9 mouse cellular contexts compared by ENCODE assay signal in the genomic region with DNA sequence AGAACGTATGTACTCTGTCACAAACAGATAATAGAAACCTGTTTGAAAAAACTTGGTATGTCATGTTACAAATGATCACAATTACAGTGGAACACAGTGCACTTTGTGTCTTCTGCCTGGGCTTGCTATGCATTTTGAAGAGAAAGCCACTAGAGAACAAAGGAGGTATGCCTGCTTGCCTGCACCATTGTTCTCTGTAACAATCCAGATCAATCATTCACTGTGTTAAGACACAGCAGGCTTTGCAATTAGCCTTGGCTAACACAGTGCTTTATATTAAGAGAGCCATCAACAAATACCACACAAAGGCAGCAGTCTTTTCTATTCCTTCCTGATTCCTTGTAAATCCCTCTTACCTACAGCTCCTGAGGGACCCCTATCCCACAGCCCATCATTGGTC.
A peak's percentile ranks its signal among the peaks of the same experiment; 100 is the strongest.
DNase-seq lines count a peak whose midpoint lies in the region; ATAC-seq and TF ChIP-seq lines count a peak whose summit lies in the region.
"Had no signal": no experiment of that assay in that cellular context is flagged by ENCODE, and none has a peak within 500 bp of the region (broad histone marks: within the 10 kb centered on the region; RNA-seq: fewer than 3 reads in every experiment).

No protein-coding gene starts in this region.

- H3K4me2 ChIP-seq in lung, embryonic 16.5 days (ENCODE audit: low read depth, low read length) = no peak overlapping the region
- no peak overlapping the region for H3K4me2 ChIP-seq in hindbrain, embryonic 15.5 days

- H3K27me3 ChIP-seq in lung, embryonic 16.5 days (ENCODE audit: control insufficient read depth, insufficient read depth, low read depth, low read length) = no peaks in the 10 kb centered on the region
- no peaks in the 10 kb centered on the region for H3K27me3 ChIP-seq in hindbrain, embryonic 15.5 days

- TF ChIP-seq CTCF in lung, adult 2 months (IDR thresholded peaks at IDR 0.05; ENCODE audit: insufficient read depth, low read length) = no peak

- no peak for TF ChIP-seq POLR2A in lung, adult 2 months (IDR thresholded peaks at IDR 0.05; ENCODE audit: borderline replicate concordance, extremely low read depth, low read depth, low read length)

- H3K27ac ChIP-seq in lung, embryonic 16.5 days (ENCODE audit: low read length) = no peak overlapping the region
- no peak overlapping the region for H3K27ac ChIP-seq in hindbrain, embryonic 15.5 days (replicated peaks)

- H3K4me1 ChIP-seq in lung, embryonic 16.5 days (replicated peaks; ENCODE audit: control insufficient read depth, insufficient read depth, low read length) = no peaks in the 10 kb centered on the region
- H3K4me1 ChIP-seq in lung, adult 2 months (ENCODE audit: control insufficient read depth, insufficient read depth, low read length) = no peaks in the 10 kb centered on the region
- 0 out of 2 replicates have a peak, but pooled peaks cover 6% of the 10 kb centered on the region for H3K4me1 ChIP-seq in hindbrain, embryonic 15.5 days (replicated peaks)

- ATAC-seq in lung, embryonic 16.5 days (ENCODE audit: low read depth) = peak; percentile 47; the same call in 1 of the 2 replicates
- ATAC-seq in hindbrain, embryonic 15.5 days (ENCODE audit: low FRiP score, low read depth) = peak; percentile 81
- ATAC-seq in megakaryocyte progenitor cell, adult 5-6 weeks (replicated peaks; ENCODE audit: poor library complexity) = no peak

- H3K9ac ChIP-seq in lung, embryonic 16.5 days (ENCODE audit: low read length) = no peak overlapping the region
- no peak overlapping the region for H3K9ac ChIP-seq in hindbrain, embryonic 15.5 days

- H3K36me3 ChIP-seq in lung, embryonic 16.5 days (ENCODE audit: control insufficient read depth, insufficient read depth, low read length) = no peaks in the 10 kb centered on the region
- no peaks in the 10 kb centered on the region for H3K36me3 ChIP-seq in hindbrain, embryonic 15.5 days

- no peak overlapping the region for H3K4me3 ChIP-seq in lung, embryonic 16.5 days (ENCODE audit: low read length)
- no peak overlapping the region for H3K4me3 ChIP-seq in lung, adult 2 months (replicated peaks; ENCODE audit: extremely low read depth, low read depth, low read length)
- H3K4me3 ChIP-seq in hindbrain, embryonic 15.5 days = no peak overlapping the region

- WGBS in lung, embryonic 16.5 days = 24% methylated on average over 1 of the region's 1 CpGs
- WGBS in lung, adult 2 months = 38% methylated on average over 1 of the region's 1 CpGs
- 13% methylated on average over 1 of the region's 1 CpGs for WGBS in hindbrain, embryonic 15.5 days

- no peak for DNase-seq in lung, adult 2 months
- peak; percentile 51 for DNase-seq in embryo, embryonic 11 days
- peak; percentile 76 for DNase-seq in retina, embryonic 14.5 days (ENCODE audit: low spot score)
- no peak for DNase-seq in heart, adult 11 months
- DNase-seq: kidney, postnatal 25 days; right cerebral cortex, postnatal 14 days had no signal

- H3K9me3 ChIP-seq in lung, embryonic 16.5 days (ENCODE audit: control insufficient read depth, low read length) = no peaks in the 10 kb centered on the region
- H3K9me3 ChIP-seq in hindbrain, embryonic 15.5 days = no peaks in the 10 kb centered on the region

Comparison
In these comparisons a context has a peak if more than half of its experiments do, and no peak if none do; other contexts are left out.
1. DNase-seq: peak in embryo, embryonic 11 days (single experiment) and retina, embryonic 14.5 days (single experiment); none in lung, adult 2 months (single experiment) and heart, adult 11 months (single experiment).